Mouse (Mus musculus) telencephalon, adult 2 months (tissue): ENCODE results near the gene Capn8.

Source experiments
- DNase-seq: peaks from one replicate; pipeline ENCODE4 v3.0.0-alpha.2; 2011; ENCODE audit warnings: low read depth, low spot score

Capn8 gene

DNA sequence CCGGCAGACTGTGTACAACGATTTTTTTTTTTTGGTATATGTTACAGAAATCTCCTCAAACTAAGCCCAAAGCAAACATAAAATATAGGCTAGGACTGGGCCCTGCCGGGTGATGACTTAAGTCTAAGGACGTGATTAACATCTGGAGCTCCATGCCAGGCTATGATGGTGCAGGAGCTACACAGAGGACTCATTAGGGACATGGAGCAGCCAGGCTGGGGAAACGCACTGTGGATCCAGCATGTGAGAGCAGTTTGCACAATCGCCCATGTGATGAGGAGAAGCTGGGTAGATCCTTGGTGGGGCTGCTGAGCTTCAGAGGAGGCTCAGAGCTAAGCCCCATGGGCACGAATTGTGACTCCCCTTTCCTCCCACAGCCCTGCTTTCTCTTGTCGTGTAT is 14.0 kb upstream of the Capn8 start:
- no peak for DNase-seq

DNA sequence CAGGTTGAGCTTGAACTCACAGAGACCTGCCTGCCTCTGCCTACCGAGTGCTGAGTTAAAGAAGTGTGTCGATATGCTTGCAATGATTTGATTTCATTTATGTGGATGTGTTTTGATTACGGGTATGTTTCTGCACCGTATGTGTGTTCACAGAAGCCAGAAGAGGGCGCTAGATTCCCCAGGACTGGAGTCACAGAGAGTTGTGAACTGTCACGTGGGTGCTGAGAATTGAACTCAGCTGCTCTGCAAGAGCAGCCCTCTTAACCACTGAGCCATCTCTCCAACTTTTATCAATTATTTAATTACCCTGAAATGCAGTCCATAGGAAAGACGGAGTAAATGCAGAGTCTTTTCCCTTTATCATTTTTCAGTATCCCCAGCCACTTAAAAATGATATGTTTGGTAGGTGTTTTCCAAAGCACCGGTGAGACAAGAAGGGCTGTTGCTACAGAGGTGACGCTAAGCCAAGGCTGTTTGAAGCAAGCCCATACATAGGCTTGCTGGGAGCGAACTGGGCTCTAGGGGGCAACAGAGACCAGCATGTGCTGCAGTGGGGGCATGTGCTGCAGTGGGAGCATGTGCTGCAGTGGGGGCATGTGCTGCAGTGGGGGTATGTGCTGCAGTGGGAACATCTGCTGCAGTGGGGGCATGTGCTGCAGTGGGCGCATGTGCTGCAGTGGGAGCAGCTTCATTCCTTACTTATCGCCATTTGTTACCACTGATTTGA is 11.0 kb upstream of the Capn8 start:
- no peak for DNase-seq

DNA sequence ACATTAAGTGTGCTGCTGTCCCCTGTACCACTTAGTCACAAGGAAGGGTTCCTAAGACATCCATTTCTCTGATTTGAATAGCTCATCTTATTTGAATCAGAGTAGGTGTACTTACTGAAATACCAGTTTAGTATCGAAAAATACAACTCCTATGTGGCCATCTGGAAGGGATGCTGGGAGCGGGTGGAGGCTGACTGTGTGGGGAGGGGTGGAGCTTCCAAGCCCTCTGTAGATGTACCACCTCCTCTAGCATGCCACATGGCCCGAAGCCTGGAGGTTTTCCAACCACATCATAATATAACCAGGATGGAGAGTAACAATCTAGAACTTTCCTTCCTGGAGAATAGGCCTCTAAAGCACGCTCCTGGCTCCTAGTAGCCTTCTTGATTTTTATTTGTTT is 6.5 kb upstream of the Capn8 start:
- DNase-seq, result no peak

DNA sequence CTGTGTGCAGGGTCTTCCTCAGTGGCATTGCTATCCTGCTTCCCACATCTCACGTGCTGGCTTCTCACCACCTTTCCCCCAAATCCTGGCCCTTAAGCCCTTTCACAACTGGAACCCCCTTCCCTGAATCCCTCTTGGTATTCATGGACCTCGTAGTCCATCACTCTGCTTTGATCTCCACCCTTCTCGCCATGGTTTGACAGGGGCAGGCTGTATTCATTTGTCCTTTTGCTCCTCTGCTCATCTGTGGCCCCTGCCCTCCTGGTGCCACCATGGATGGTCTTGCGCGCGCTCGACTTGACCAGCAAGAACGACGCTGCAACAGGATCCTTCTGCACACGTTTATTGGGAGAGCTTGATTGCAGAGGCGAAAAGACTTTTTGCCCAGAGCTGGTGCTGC is 5.3 kb upstream of the Capn8 start:
- no peak for DNase-seq

DNA sequence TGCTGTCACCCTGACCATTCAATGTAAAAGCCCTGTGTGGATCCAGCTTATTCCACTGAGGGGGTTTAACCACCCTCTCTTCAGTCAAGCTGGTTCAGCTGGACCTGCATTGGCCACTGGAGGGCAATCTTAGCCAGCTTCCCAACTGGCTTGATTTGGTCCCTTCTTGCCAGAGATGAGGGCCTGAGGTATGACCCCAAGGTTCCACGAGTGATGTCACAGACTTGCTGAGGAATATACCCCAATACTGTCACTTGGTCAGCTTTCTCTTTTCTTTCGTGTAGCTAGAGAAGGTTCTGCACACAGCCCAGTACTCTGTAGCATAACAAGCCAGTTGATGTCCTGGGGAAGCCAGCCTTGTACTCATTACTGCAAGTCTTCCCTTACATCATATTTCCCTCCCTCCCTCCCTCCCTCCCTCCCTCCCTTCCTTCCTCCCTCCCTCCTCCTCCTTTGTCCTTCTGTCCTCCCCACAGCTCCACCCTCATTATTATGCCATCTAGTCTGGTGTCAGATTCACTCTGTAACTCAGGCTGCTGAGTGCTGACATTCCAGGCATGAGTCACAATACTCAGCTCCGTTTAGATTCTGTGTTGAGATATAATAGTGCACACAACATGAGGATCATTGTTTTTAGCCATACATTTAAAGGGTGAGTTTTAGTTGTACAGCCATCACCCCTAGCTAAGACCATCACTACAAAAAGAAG is 4.3 kb upstream of the Capn8 start:
- no peak for DNase-seq

- no peak for DNase-seq
These were observed 2.8 kb upstream of the Capn8 start for GRCm38 (mm10) chr1:182561945-182562514.

DNA sequence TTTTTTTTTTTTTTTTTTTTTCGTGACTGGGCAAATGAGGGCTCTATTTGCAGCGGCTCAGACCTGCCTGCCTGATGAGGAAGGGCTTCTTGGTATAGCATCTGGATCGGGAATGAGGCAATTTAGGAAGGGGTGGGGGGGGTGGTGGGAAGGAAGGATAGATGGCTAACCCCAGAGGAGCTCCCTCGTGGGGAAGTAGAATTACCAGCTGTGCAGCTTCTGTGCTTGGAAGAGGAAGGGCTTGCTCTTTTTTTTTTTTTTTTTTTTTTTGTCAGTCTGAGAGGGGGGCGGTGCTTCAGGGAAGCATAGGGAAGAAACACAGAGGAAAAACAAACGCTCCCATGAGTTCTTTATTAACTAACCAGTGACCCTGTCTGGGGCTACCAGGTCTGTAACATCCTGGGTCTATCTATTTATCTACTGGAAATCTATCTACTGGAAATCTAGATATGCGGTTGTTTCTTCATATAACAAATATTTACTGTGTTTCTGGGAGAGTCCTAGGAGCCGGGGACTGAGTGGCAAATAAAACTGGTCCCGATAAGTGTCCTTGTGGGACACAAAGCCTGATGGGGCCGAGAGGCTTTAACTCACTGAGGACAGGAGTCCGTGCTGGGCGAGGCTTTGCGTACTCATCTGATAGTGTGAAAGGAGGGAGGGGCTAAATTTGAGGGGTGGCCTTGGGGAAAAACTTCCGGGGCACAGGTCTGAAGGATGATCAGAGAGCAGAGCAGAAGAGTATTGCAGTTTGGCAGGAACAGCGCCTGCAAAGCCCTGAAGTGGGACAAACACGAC is 2.0 kb upstream of the Capn8 start:
- DNase-seq, result no peak

DNA sequence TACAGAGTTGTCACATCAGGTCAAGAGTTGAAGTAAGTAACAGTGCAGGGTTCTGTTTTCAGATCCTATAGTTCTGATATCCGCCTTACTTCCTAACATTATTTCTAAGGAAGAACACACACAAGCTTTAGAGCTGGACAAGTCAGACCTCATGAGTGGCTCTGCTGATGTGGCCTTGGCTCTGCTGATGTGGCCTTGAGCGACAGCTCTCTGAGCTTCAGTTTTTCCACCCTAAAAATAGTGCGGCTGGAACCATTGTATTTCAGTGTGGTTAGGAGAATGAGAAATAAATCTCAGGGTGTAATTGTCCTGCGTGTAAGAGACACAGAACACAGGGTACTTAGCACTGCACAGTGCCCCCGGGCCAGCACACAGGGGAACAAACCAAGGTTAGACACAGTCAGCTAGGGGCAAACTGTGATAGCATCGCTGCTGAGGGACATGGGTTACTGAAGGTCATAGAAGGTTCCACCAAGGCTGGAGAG is 586 bp downstream of the Capn8 start:
- no peak for DNase-seq

DNA sequence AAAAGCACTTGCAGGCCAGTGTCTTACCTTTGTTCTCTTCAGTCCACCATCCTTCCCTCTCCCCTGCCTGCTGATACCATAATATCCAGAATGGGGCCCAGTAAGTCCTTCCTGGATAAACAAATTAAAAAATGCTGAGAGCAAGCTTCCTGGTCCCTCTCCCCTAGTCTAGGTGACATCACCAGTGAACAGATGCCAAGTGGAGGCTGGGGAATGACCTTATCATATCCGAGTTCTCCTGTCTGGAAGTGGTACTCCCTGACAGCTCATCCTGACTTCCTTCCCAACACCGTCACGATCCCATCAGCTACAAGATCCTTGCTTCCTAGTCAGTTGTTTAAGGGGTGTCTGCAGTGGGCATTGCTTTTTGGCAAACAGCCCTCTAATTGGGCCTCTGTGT is 6.3 kb downstream of the Capn8 start:
- no peak for DNase-seq

DNA sequence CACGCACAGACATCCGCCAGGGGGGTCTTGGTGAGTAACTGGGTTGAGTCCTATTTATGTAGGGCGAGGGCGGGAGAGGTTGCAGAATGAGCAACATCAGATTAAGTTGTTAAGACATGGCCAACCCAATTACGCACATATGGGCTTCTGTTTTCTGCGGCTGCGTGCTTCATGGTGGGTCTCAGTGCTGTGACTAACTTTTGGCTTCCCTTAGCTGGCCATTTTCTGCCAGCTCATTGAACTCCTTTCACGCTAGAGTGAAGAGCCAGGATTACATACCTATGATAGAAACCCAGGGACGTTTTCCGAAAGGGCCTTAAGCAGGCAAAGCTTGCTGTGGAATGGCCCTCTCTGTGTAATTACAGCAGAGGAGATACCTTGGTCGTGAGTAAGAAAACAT is 7.2 kb downstream of the Capn8 start:
- no peak for DNase-seq

DNA sequence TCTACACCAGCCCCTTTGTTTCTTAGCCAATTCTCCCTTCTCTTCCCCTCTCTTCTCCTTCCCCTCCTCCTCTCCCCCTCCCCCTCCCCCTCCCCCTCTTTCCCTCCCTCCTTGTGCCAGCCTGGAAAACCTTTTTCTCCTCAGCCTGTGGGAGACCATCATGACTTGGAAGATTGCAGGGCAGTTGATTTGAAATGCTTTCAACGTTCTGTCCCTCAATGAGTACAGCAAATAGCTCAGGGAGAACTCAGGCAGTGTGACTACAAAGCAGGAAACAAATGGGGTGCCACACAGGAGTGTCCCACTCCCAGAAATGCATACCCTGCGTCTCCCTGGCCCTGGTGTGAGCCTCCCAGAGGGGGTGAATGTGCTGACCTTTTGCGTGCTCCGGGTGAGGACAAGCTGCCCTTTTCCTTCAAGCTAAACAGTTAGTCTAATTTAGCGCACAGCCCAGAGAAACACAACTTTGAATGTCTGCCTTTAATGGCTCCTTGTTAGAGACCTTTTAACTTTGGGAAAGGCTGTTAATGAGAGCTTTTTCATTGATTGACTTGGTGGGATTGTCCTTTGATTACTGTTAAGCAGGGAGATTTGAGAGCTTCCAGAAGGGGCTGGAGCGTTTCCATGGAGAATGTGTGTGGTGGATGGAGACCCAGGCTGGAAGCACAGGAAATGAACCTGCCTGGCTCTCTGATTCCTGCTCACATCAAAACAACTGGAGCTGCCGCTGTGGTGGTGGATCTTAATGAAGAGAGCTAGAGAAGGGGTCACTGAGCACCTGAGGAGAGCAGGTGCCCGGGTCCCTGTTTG is 9.3 kb downstream of the Capn8 start:
- no peak for DNase-seq

DNA sequence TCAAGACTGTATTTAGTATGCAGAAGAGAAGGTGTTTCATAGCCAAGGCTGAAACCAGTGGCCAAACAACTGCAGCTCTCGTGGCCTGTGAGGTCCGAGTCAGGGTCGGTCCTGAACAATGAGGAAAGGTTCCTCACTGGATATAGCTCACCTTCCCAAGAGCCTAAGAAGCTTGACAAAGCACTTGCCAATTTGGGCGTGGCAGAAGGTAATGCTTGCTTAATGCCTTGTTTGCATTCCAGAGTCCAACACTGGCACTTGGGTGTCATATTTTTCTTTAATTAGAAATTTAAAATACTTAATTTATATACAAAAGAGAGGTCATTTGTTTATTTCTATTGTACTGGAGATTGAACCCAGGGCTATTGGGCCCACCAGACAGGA is 9.9 kb downstream of the Capn8 start:
- no peak for DNase-seq

DNA sequence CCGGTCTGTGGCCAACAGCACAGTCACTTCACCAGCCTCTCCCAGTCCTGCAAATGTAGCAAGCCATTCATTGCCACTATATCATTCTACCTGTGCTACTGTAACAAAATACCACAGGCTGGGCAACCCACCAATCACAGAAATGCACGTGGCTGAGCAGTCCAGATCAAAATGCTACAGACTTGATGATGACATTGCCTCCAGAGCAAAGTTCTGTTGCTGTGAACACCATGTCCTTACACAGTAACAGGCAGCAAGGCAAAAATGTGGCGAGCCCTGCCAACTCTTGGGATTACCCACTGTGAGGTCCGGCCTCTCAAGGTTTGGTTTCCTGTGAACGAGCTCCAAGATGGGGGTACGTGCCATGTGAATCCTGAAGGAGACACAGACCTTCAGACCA is 19.4 kb downstream of the Capn8 start:
- DNase-seq, result no peak

- no peak for DNase-seq
These were observed 20.5 kb downstream of the Capn8 start for GRCm38 (mm10) chr1:182585162-182585840.

DNA sequence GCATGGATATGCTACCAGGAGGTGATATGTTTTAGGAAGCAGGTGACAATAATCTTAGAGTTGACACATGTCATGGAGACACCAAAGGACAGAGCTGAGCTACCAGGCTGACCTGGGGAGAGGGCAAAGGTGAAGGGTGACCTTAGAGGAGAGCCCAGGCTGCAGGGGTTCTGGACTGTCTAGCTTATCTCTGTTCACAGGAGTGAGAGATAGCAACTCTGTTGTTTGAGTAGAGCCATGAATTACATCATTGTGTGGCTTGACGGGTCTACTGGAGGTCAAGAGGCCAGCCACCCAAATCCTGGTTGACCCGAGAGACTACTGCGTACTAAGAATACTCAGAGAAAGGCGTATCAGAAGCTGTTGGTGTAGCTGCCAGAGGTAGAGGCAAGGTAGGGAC is 22.9 kb downstream of the Capn8 start:
- no peak for DNase-seq

DNA sequence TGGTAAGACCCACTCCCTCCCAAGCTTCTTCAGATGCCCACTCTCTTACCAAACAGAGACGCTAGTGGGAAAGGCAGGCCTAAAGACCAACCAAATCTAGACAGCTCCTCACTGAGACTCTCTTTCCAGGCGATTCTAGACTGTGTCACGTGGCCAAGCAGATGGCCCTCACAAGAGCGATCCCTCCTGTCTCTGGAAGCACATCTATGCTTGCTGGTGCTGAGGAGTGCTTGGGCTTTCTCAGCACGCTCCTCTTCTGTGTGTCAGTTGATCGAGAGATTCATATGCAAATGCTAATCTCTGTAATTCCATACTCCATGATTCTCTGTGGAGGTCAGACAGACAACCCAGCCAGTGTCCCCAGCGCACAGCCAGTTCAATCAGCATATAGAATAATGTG is 26.7 kb downstream of the Capn8 start:
- DNase-seq, result no peak

GRCm38 (mm10) chr1:182592436-182592835 is 27.6 kb downstream of the Capn8 start:
- DNase-seq, result no peak

GRCm38 (mm10) chr1:182605330-182606150 is 40.7 kb downstream of the Capn8 start:
- DNase-seq, result no peak

DNA sequence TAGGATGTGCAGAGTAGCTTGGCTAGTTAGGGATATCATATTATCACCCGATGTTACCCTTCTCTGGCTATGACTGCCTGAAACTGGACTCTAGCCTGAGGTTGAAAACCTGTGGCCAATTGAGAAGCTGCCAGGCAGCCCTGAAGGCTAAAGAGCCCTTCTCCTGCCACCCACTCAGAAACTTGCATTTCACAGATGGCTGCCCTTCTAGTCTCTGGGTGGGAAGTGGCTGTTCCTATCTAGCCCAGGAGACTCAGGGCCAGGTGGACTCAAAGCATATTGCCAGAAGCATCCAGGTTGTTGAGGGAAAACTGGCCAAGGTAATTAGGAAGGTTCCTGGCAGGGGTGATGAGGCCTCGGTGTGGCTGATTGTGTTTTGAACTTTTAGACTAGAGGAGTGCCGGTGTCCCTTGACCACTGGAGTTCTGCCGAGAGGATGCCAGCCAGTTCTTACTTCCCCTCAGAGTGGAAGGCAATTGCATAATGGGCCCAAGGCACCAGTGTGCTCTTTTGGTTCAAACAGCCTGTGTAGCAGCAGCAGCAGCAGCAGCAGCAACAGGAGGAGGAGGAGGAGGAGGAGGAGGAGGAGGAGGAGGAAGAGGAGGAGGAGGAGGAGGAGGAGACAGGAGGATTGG is 45.0 kb downstream of the Capn8 start:
- no peak for DNase-seq
